Mouse (Mus musculus) kidney, postnatal 25 days (tissue): Measurements from ENCODE around the gene Tspan5.

Experiments used
- DNase-seq, 2 experiments: peaks; one replicate each; pipeline ENCODE4 v3.0.0; 2021; ENCODE audit warnings: mixed read lengths in 2 of 2

Gene Tspan5

DNA sequence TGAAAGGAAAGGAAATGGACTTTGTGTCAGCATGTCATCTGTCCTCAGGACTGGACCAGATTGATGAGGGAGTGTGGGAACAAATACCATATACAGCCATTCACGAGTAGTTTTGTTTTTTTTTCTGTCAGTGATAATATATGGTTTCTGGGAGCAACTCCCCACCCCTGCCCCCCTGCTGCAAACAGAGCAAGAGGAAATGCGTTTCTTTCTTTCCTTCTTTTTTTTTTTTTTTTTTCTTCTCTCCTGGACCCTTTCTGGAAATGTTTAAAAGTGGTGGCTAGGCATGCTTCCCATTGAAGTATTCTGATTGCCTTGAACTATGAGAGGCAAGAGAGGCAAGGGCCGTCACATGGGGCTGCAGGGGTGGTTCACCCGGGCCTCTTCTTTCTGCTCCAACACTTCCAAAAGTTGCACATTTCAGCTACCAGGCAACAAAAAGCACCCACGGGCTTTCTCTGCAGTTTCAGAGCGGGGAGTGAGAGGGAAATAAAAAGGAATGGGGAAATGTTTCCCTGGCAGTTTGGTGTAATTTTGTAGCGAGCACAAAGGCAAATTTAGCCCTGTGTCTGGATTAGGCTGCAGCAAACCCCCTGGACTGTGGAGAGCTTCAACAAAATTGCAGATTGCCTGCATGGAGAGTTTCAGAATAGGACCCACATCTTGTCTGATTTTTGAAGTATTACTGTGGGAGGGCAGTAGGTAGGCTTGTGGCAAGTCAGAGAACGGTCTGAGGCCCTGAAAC lies 2.2 kb downstream of the Tspan5 start:
- DNase-seq, result no peak

DNA sequence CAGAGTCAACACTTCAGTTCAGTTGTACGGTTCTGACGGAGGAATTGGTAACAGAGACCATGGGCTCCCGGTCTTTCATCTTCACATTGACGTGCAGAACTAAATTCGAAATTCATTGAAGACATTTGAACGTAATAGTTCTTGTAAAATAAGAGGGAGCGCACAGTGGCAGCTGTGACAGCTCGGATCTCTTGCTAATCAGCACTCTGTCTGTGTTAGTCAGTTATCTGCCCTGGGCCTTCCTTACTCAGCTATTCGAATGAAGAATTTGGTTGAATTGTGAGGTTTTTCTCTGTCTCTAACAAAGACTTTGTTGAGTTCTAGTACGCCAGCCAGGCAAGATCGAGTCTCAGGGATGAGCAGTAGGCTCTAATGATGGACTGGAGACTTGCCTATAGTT lies 3.1 kb downstream of the Tspan5 start:
- no peak for DNase-seq

DNA sequence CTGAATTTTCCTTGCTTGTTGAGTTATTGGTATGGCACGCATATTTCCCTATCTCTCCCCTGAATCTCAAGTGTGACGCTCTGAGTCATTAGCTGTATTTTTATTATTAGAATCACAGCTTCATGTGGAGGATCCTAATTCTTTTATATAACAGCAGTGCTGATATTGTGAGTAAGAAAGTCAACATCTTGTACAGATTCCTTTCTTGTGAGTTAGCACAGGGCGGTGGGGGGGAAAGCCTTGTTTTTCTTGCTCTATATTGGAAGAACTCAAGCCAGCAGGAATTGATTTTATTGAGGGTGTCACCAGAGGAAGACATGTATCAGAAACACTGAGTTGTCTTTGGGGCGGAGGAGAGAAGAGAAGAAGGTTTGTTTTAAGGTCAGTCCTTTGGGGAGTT lies 3.6 kb downstream of the Tspan5 start:
- no peak for DNase-seq

DNA sequence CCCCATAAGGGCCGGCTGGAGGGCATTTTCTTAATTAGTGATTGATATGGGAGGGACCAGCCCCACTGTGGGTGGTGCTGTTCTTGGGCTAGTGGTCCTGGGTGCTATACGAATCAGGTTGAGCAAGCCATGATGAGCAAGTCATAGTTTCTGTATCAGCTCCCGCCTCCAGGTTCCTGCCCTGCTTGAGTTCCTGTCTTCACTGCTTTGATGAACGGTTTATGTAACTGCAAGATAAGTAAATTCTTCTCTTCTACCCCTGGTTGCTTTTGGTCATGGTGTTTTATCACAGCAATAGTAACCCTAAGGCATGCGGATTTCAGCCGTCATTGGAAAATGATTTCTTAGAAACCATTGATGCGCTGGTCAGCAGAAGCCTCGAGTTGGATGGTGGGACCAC lies 4.6 kb downstream of the Tspan5 start:
- no peak for DNase-seq

DNA sequence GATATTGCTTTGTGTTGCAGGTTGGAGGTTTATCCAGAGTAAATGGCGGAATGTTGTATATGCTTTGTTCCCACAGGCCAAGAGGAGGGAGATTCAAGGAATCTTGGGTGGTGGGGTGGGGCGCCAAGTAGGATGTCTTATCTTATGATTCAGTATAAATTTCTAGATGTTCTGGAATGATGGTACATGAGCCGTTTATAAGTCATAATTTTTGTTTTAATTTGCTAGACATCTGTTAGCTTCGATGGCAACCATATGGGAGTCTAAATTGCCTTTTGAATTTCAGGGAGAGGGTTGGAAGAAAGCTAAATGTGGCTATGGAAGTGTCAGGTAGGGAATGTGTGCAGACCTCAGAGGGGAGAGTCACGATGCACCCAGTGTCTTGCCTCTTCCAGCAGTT lies 5.0 kb downstream of the Tspan5 start:
- DNase-seq, result no peak

DNA sequence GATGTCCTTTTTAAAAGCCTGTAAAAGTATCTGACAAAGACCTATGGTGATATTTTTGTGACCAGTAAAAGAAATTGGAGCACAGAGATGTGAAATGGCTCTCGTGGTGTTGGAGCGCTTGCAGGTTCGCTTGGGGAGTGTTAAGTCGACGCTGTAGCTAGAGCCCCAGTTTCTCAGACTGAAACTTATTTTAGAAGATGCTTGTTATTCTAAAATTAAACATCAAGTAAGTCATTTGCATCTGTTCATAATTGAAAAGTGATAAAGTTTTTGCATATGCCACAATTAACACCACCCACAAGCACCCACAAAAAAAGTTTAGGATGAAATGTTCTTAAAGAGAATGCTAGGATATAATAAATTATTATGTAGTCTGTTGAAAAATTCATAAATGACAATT lies 6.0 kb downstream of the Tspan5 start:
- no peak for DNase-seq

DNA sequence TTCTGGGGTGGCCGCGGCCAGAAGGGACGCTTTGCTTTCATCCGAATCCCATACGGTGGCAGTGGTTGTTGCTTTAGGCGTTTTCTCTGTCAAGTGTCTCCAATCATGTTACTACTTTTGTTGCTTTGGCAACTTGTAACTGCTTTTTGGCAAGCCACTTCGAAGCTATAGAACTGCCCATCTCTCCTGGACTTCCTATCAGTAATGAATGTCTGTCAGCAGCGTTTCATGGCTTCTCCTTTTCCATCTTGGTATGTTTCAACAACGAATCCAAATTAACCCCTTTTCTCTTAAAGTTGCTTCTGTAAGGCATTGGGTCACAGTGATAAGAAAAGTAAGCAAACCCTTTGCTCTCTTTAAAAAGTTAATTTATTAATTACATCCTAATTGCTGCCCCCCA lies 7.7 kb downstream of the Tspan5 start:
- DNase-seq, result no peak

DNA sequence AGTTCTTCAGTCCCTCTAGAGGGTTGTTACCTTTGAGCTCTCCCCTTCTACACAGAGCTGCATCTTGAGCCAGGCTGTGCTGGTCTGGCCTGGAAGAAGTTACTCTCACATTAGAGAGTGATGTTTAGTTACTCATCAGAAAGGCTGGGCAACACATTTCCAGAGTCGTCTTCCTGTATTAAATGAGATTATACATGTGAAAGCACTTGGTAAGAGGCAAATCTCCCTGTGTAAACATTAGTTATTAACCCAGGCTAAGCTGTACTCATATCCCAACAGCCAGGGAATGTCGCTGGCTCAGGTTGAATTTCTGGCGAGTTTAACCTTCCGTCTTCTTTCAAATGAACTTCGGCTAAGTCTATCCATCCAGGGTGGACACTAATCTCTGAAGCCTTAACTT lies 9.3 kb downstream of the Tspan5 start:
- peak; percentile 26 to 53 for DNase-seq

DNA sequence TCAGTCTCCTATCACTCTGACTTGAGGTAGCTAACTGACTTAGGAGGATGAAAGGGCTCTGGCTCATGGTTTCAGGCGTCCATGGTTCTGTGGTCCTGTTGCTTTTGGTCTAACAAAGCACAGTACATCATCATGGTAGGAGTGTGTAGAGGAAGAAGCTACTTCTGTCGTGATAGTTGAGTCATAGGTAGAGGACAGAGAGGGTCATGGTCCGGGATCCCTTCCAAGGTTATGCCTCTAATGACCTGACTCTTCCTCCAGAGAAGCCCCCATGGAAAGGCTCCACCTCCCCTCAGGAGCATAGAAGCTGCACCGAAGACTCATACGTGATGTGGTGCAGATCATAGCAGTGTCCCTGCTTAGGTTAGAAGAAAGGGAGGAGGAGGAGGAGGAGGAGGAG lies 10.1 kb downstream of the Tspan5 start:
- no peak for DNase-seq

DNA sequence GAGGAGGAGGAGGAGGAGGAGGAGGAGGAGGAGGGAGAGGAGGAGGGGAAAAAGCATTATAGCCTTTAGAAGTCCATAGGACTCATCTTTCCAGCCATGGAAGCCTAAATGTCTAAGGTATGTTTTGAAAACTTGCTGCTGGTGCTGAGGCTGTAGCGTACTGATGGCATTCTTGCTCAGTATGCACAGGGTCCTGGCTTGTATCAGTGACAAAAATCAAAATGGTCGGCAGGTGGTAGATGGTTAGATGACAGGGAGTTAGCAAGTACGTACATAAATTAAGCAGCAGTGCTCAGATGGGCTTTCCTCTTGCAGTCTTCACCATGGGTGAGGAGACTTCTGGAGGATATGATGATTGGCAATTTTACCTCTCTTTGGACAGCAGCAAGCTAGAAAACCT lies 10.8 kb downstream of the Tspan5 start:
- DNase-seq, result no peak

DNA sequence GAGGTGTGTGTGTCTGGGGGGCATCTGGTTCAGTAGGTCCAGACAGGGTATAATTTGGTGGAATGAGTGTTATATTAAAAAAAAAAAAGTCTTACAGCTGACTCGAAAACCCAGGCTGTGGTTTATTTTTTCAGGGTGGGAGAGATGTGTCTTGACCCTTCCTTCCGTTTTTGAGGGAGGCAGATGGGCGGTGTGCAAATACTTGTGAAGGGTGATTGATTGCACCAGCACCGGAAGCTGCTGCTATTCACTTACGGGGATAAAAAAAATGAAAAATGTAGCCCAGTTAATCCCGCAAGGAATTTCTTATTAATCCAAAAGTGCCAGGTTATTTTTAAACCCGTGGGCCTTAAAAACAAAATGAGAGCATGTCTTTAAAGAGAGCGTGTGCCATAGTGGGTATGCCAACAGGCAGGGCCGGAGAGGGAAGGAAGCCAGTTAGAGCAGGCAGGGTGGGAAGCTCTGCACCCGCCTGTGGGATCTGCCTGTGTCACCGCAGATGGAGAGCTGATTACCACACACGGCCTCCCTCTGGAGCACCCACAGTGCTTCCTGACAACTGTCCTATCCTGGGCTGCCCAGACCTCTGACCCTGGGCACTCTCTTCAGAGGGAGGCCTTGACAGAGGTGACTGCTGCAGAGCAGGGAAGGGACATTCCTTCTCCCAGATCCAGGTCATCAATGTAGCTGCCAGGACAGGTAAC lies 11.3 kb downstream of the Tspan5 start:
- peak; percentile 30 to 49 for DNase-seq

DNA sequence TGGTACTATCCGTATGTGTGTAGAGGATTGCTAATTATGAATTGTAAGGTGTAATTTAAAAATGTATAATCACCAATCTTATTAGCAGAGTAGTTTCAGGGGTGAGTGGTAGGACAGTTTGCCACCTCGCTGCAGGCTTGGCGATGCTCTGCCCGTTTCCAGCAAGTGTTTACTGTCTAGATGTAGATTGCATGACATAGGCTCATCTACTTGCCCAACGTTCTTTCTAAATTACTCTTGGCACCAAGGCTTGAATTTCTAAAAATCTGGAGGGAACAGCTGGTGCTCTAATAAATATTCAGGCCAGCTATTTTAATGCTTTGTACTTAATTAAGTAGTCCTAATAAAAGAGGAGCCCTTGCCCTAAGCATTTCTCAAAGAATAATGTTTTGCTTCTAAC lies 12.3 kb downstream of the Tspan5 start:
- DNase-seq, result no peak

DNA sequence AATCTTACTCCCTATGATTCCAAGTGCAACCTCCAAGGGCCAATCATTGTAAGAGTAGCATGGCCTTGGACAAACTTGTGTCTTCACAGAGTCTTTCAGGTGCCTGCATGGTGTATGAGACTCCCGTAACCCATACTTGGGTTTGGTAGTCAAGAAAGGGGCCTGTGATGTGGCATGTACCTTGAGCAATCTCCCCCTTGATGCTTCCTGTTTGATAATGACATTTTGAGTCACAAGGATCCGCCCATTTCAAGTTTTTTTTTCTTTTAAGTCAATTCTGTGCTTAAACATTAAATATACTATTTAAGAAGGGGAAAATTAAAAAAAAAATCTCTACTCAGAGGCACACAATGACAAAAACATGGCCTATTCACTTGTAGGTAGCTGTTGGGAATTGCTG lies 15.3 kb downstream of the Tspan5 start:
- DNase-seq, result no peak

DNA sequence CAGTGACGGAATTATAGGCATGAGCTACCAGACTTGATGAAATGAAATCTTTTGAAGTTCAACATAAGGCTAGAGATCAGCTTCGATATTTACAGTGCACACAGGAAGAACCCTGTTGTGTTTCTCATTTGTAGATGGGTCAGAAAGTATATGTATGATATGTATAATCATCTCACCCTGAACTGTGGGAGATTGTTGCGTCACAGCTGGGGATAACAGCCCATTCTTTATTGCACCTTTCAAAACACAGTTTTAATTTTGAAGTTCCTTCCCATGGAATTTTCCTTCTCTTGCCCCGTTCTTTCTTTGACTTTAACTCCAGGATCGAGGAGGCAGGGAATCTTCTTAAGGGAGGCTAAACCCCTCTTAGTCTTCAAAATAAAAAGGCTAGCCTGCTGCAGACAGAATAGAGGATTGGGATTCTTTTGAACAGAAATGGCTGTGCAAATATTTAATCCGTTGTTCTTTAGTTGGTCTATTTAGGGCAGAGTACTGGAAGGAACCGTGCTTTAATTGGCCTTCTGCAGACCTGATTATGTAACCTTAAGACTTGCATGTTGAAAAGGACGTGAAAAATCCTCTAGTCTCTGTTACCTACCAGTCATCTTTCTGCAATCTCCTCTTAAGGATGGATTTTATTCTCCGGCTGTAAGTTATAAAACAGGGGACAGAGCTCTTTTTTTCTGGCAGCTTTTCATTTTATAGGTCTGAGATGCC lies 18.1 kb downstream of the Tspan5 start:
- DNase-seq, result no peak

DNA sequence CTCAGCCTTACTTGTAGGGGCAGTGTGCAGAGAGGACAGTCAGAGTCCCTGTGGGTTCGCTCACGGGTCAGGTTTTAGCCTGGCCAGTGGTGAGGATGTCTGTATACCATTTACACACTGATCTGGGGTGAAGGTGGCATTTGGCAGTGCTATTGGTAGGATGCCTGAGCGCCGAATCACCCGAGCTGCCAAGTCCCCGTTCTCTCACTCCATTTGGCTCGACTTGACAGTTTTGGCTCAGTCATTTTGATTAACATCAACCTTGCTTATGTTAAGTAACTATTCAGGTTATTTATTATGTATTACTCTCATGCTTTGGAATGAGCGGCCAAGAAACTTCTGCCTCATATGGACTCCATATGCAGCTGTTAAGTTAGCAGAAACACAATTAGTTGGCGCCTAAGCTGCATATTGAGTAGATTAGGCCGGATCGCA lies 18.7 kb downstream of the Tspan5 start:
- no peak for DNase-seq

DNA sequence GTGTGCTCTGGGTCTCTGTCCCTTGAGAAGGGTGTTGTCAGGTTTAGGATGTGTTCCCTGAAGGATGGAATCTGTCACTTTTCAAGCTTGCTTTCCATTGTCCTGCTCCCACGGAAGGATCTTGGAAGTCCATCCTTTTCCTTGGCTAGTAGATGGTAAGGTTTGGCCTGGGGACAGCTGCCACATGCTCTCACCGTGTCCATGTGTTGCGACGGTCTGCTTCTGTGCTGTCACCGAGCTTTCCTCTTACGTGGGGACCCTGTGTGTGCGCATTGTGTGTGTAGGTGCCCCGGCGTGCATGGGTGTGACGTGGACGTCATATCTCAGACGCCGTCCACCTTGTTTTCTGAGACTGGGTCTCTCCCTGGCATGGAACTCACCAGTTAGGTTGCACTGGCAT lies 19.5 kb downstream of the Tspan5 start:
- no peak for DNase-seq

DNA sequence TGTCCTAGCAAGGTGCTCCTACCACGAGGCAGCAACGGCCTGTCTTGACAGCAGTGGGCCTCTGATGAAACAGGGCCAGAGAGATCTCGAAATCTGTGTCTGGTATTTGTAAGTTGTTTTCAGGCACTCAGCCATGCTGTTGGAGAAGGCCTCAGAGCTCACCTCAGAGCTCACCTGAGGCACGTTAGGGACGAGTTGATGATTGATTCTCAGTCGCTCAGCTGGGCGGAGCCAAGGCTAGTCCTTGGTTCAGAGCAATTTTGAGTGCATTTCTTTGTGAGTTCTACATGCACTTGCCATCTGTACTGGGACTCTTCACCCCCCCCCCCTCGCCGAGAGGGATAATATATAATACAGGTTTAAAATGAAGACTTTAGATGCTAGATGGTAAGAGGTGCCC lies 21.9 kb downstream of the Tspan5 start:
- peak in 1 of 2 experiments; percentile 42 for DNase-seq

DNA sequence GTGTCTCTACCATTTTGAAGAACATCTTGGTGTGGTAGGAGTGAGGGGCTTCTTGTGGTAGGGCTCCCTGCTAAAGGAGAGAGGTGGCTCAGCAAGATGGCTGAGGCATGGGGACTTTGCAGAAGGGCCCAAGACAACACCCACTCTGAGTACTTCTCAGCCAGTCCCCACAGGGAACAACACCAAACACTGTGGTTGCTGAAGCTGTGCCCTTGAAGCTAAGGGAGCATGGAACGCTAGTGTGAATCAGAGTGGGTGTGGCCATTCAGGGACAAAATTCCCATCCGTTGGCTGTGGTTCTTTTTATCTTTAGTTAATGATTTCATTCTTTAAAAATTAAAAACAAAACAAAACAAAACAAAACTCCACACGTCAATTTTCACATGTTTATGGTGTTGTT lies 22.8 kb downstream of the Tspan5 start:
- DNase-seq, result no peak

DNA sequence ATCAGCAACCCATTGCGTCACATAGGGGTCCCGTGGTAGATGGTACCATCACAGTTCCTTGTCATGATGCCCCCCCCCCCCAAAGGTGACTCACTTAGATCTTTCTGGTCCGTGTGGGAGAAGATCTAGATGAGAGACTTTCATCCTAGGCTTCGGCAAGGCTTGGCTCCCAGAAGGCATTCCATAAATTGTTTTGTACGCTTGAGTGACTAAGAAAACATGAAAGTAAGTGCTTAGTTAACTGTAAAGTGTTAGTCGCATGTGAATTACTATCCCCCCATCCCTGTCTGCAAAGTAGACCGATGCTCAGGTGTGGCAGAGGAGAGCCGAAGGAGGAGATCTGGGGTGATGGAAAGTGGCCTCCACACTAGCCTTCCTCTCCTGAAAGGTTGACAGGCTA lies 25.0 kb downstream of the Tspan5 start:
- DNase-seq, result peak in 1 of 2 experiments; percentile 24

DNA sequence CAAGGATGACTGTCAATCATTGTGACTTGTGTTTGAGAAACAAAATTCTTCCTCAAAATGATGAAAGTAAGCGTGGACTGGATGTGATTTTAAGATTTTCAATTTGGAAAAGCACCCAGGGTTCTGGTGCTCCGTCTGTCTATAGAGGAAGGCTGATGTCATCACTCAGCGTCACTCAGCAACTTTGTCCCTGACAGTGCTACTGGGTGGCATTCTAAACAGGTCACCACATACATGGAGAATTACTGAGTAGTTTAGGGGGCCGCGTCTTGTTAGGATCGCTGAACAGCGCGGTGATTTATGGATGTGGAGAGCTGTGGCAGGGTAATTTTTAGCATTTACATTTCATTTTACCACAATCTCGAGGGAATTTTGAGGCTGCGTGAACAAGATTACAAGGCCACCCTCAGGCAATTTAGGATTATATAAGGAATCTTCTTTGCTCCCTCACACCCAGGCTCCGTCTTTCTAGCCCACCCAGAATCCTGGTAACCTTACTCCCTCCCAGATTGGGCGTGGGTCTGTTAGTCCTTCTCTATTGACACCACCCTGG lies 26.6 kb downstream of the Tspan5 start:
- DNase-seq, result no peak

DNA sequence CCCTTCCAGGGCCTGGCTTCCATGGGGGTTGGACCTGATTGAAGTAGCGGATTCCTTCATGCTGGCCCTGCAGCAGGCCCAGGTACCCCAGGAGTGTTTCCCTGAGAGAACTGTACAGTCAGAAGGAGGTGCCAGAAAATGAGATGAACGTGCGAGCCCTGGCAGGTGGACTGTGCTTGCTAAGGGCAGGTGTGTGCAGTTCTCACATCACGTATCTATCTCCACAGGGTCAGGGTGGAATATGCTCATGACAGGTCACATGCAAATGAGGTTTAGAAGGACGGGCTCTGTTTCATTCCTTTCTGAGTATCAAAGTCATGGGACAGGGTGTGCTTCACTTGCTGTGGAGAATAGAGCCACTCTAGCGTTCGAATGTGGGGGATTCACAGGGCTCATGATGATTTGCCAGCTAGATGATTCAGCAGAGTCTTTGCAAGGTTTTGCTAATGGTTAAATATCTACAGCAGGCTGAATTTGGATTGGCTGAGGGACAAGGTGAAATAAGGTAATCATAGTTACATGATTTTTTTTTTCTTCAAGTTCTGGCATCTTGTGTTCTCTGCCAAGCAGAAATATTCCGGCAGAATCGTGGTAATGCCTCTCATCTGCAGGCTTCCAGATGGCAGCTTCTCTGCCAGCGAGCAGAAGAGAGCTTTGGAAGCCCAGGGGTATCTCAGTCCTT lies 28.8 kb downstream of the Tspan5 start:
- DNase-seq, result peak; percentile 53 to 73

DNA sequence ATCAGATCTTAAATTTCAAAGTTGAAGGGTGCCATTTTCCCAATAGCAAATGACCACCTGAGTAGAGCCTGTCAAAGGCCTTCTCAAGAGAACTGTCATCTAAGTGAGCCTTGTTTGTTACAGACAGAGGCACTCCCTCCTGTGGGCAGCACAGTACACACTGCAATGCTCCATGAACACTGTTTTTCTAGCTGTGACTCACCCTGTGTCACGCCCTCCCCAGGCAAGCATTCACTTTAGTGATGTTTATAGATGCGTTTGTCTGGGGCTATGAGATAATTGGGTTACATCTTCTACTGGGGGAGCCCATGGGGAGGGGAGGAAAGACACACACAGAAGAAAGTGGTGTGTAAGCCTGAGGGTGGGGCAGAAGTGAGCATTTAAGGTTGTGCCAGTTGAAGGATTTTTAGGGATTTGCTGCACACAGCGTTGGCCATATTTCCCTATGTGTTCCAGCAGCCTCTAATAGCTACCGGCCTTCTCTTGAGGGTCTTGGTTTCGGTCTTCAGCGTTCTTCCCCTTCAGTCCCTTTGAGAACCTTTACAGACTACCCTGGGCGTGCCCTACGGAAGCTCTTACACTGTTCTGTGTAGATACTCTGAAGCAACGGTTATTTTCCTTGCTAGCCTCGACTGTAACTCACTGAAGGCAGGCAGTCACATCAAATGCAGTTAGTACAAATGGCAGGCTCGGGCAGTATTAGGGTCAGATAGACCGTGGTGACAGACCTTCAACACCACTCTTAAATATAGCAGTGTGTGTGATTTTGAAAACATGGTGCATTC lies 29.7 kb downstream of the Tspan5 start:
- DNase-seq, result no peak
